Mouse (Mus musculus) left cerebral cortex, postnatal 14 days (tissue): ENCODE data around the gene Metap1. TPM values are rescaled to one million over a fixed set of nuclear protein-coding genes. Genes with fewer than 3 reads are reported as not detected.

Source experiments
- DNase-seq, 2 experiments: peaks; one replicate each; pipeline ENCODE4 v3.0.0; 2021 to 2022; ENCODE audit warnings: low spot score in 2 of 2, mixed read lengths in 1 of 2
- intact Hi-C: fragments of 180-260 bp; cut with DNase I; formaldehyde crosslinking; loops from one replicate; pipeline ENCODE4 v1.15.1; 2025
- microRNA-seq, 2 experiments: library from miRNA; unstranded; fragments of <30 nt; microRNA quantifications; one replicate each; pipeline ENCODE4 v1.2.0; 2022
- total RNA-seq, 2 experiments: library from RNA; stranded (reverse); gene quantifications; 2 replicates each; pipeline ENCODE4 v1.2.3; 2021

Gene Metap1
- total RNA-seq, 2 experiments from 2014 or later: 40.7 to 41.9 TPM

DNA sequence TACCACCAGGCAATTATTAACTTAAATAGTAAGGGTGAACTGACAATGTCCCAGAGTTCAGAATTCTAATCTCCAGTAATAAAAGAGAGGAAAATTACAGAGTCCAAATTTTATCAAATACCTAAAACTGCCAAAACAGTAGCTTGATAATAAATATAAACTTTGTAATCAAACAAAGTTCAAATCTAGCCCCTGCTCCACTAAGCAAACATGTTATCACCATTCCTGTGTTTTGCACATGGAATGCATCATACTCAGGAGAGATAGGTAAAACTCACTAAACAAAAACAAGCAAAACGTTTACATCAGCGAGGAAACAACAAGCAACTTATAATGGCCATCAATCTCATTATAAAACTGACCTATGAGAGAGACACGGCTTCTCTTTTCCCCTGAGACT is 79.1 kb downstream of the Metap1 start:
- DNase-seq: no peak
- intact Hi-C loops: no loop called here

DNA sequence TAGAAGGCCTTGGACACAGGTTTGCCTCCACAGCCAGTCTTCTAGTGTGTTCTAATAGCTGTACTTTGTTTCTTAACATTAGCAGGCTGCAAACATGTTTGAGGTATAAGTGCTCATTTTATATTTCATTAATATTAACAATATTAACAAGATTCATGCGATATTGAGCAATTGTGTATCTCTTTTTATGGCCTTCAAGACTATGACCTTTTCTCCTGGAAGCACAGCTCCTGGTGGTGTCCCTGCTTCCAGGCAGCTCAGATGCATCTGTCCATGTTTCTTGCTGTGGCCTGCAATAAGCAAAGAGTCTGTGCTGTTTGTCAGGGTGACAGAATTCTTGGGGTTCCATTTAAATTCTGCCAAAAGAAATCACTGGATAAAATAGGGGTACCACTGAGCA is 79.7 kb downstream of the Metap1 start:
- DNase-seq: no peak
- intact Hi-C loops: loop anchor here (5.0 kb wide), 2 partner anchors 167 to 187 kb away; no protein-coding TSS in a partner anchor

Small RNA genes within 50 kb of the gene (microRNA-seq; reads per million reads assigned to microRNA genes)
- gene Mir1956: 0 reads per million in 2 experiments

Other genes starting within 250 kb of the Metap1 start
- gene Adh1, start 228.5 kb downstream of the Metap1 start, total RNA-seq: under 1 TPM; 0.64 to 0.89 TPM
- not detected for gene Adh6a, start 176.2 kb downstream of the Metap1 start, total RNA-seq
- gene Adh6b, start 147.7 kb downstream of the Metap1 start, total RNA-seq: under 1 TPM in 1 of 2 experiments, not detected in 1; 0.25 TPM
- not detected for gene Adh4, start 74.0 kb downstream of the Metap1 start, total RNA-seq
- 10 to 100 TPM; 72.7 to 73.4 TPM for gene Adh5, start 46.4 kb downstream of the Metap1 start, total RNA-seq
- 100 to 1,000 TPM; 154 to 172 TPM for gene Eif4e, start 36.7 kb upstream of the Metap1 start, total RNA-seq